Mouse (Mus musculus) forebrain, embryonic 16.5 days (tissue): Measurements from ENCODE around the gene Ntng1. TPM values are rescaled to one million over a fixed set of nuclear protein-coding genes. Genes with fewer than 3 reads are reported as not detected.

Experiments used
- ATAC-seq: fragments of 200-750 bp; cut with Nextera tagmentation; 2 replicates; pipeline ENCODE4 v1.8.0; 2017; ENCODE audit warnings: mild to moderate bottlenecking, moderate library complexity
- H3K27ac ChIP-seq: fragments of 300-500 bp; sonication (generic); 2 replicates; pipeline ENCODE4 v1.5.1; 2014; ENCODE audit warnings: low read length, control low read depth
- H3K27me3 ChIP-seq: fragments of 300-500 bp; sonication (generic); replicated peaks from 2 replicates; pipeline ENCODE4 v1.6.1; 2014; ENCODE audit warnings: low read length; ENCODE audit not compliant: control insufficient read depth, insufficient read depth
- H3K36me3 ChIP-seq: fragments of 300-500 bp; sonication (generic); 2 replicates; pipeline ENCODE4 v1.6.1; 2014; ENCODE audit not compliant: control insufficient read depth, insufficient read depth
- H3K4me1 ChIP-seq: fragments of 300-500 bp; sonication (generic); replicated peaks from 2 replicates; pipeline ENCODE4 v1.6.1; 2014; ENCODE audit warnings: low read length; ENCODE audit not compliant: control insufficient read depth, insufficient read depth
- H3K4me2 ChIP-seq: fragments of 300-500 bp; sonication (generic); 2 replicates; pipeline ENCODE4 v1.6.1; 2014; ENCODE audit warnings: mild to moderate bottlenecking, low read length, control low read depth
- H3K4me3 ChIP-seq: fragments of 300-500 bp; sonication (generic); replicated peaks from 2 replicates; pipeline ENCODE4 v1.5.1; 2014; ENCODE audit warnings: mild to moderate bottlenecking, low read length, control low read depth
- H3K9ac ChIP-seq: fragments of 300-500 bp; sonication (generic); replicated peaks from 2 replicates; pipeline ENCODE4 v1.6.1; 2014; ENCODE audit warnings: low read depth, low read length, control low read depth
- H3K9me3 ChIP-seq: fragments of 300-500 bp; sonication (generic); 2 replicates; pipeline ENCODE4 v1.6.1; 2016; ENCODE audit warnings: low read length; ENCODE audit not compliant: control insufficient read depth
- WGBS: fragments of 180-500 bp; shearing (Covaris S2); extraction: QIAGEN DNeasy Blood & Tissue Kit; methylation state at CpG from one replicate; pipeline ENCODE4 v1.1.7; 2014; 5-methylcytosine and 5-hydroxymethylcytosine counted together
- polyA plus RNA-seq: library from polyadenylated mRNA; unstranded; fragments of >200 nt; fragmentation: Nextera tagmentation; extraction: Ambion mirVana; gene quantifications from 2 replicates; pipeline ENCODE4 v1.2.1, GENCODE M21; 2015

Gene Ntng1
- polyA plus RNA-seq, 1 experiment from 2014 or later = 10.7 TPM

DNA sequence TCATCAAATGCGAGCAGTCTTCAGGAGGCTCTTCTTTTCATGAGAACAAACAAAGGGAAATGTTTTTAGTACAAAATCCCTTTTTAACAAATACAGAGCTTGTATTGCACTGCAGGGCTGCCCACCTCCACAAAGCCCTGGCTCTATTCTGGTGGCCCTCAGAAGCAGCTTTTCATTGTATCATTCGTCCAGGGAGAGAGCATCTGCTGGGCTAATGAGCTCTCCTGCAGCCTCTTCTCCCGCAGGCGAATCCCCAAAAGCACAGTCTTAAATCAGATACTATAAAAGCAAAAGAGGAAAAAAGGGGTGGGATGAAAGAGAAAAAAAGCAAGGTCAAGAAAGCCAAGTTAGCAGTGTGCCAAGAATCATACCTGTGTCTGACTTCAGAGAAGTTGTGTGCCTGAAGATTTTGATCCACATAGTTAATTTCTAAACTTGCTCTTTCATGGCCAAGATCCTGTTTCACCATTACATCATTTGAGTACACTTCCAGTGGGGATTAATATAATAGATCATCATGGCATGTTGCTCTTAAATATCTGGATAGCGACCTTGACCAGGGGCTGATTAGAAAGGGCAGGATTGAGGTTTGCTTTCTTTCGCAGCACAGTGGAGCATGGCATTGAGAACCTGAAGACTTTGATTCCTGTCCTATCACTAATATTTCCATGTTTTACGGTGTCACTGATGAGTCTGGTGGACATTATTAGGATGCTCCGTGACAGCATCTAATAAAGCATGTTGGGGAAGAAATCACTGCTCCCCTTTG, 225.7 kb downstream of the Ntng1 start:
- Histone ChIP-seq H3K9me3 (no peaks in the 10 kb centered on the region), H3K9ac (no peak overlapping the region), H3K4me3 (no peak overlapping the region), H3K4me1 (peaks cover 14% of the 10 kb centered on the region), H3K27me3 (no peaks in the 10 kb centered on the region), H3K4me2 (no peak overlapping the region), H3K36me3 (no peaks in the 10 kb centered on the region), H3K27ac (no peak overlapping the region)
- peak; percentile 32; the same call in 1 of the 2 replicates for ATAC-seq
- WGBS = 42% methylated on average over 8 of the region's 8 CpGs

DNA sequence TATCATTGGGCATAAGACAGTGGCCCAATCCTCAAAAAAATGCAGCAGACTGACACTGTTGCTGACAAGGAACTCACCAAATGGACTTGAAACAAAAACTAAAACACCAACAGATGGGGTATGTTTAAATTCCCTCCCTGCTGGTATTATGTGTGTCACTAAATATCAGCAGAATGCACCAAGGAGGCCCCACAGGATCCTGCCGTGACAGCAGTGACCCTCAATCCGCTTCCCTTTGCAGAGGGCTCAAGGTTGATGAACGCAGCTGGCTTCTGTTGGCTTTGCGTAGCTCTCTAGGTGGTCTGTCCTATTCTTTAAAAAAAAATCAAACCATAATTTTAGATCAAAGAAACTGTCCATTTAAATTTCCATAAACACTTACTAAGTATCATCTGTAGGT, 226.7 kb downstream of the Ntng1 start:
- 36% methylated on average over 4 of the region's 4 CpGs for WGBS
- H3K27ac ChIP-seq = no peak overlapping the region
- H3K4me2 ChIP-seq = no peak overlapping the region
- H3K36me3 ChIP-seq = no peaks in the 10 kb centered on the region
- H3K9me3 ChIP-seq = no peaks in the 10 kb centered on the region
- H3K4me3 ChIP-seq = no peak overlapping the region
- no peaks in the 10 kb centered on the region for H3K27me3 ChIP-seq
- H3K4me1 ChIP-seq = peaks cover 14% of the 10 kb centered on the region
- ATAC-seq = no peak
- H3K9ac ChIP-seq = no peak overlapping the region

DNA sequence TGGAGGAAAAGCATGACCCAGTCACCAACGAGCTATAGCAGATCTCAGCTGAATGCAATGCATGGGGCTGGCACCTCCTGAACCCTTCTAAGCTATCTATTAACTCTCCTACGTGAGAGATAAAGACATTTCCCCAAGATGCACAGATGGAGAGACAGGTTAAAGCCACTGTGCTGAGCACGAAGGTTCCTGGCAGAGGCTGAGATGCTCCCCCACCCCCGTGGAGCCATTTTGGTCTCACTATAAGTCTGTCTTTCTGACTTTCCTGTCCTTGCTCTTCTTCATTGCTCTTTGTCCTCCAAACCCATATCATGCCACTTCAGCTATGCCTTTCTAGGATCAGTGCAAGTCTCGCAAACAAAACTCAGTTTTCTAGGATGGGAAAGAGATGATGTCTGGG, 229.6 kb downstream of the Ntng1 start:
- peaks cover 11% of the 10 kb centered on the region for H3K4me1 ChIP-seq
- no peak overlapping the region for H3K9ac ChIP-seq
- no peaks in the 10 kb centered on the region for H3K27me3 ChIP-seq
- no peak overlapping the region for H3K4me2 ChIP-seq
- no peak for ATAC-seq
- H3K9me3 ChIP-seq = no peaks in the 10 kb centered on the region
- H3K4me3 ChIP-seq = no peak overlapping the region
- 84% methylated on average over 5 of the region's 5 CpGs for WGBS
- H3K36me3 ChIP-seq = no peaks in the 10 kb centered on the region
- no peak overlapping the region for H3K27ac ChIP-seq

DNA sequence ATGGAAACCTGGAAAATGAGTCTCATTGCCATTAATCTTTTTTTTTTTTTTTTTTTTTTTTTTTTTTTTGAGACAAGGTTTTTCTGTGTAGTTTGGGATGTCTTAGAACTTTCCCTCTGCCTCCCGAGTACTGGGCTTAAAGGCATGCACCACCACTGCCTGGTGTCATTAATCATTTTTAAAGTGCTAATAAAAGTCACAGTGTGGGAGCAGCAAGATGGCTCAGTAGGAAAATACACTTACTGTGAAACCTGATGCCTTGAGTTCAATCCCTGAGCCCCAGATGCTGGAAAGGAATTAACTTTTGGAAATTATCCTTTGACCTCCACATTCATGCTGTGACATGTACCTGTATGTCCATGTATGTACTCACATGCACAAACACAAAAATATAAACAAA, 253.2 kb downstream of the Ntng1 start:
- Histone ChIP-seq H3K27ac (no peak overlapping the region), H3K4me1 (no peaks in the 10 kb centered on the region), H3K36me3 (no peaks in the 10 kb centered on the region), H3K9ac (no peak overlapping the region), H3K4me2 (no peak overlapping the region), H3K4me3 (no peak overlapping the region), H3K27me3 (no peaks in the 10 kb centered on the region), H3K9me3 (no peaks in the 10 kb centered on the region)
- no peak for ATAC-seq
- 59% methylated on average over 1 of the region's 1 CpGs for WGBS

DNA sequence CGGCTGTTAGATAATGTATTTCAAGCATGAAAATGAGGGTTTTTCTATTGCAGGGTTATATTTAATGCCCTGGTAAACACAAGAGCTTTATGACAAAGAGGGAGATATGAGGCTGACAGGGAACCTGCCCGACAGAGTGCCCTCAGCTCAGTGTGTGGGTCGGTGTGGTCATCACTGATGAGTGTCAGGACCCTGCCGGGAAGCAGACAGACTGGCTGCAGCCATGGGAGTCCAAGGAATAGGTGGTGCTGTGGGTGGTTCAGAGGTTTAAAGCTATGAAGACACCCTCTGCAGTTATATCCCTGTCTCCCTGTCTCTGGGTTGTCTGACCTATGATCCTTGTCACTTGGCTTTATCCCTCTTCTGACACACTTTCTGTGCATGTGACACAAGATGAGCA, 258.1 kb downstream of the Ntng1 start:
- Histone ChIP-seq H3K4me1 (no peaks in the 10 kb centered on the region), H3K27me3 (no peaks in the 10 kb centered on the region), H3K9me3 (no peaks in the 10 kb centered on the region), H3K4me2 (no peak overlapping the region), H3K27ac (no peak overlapping the region), H3K4me3 (no peak overlapping the region), H3K36me3 (no peaks in the 10 kb centered on the region), H3K9ac (no peak overlapping the region)
- 81% methylated on average over 4 of the region's 4 CpGs for WGBS
- no peak for ATAC-seq

DNA sequence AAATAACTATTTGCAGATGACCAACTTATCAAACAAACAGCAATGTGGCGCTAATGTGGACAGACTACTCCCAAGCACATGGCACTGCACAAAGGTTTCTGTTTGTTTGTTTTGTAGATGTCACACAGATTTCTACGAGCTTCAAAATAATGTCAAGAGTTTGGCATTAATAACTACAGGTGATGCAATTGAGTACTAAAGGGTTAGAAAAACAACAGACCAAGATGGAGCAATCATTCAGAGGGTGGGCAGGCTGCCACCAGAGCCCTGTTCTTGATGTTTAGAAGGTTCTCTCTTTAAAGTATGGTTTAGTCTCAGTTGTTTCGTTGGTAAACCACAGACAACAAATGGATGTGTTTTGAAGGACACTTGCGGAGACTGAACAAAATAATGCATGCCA, 264.8 kb downstream of the Ntng1 start:
- Histone ChIP-seq H3K27me3 (no peaks in the 10 kb centered on the region), H3K4me3 (no peak overlapping the region), H3K4me1 (no peaks in the 10 kb centered on the region), H3K4me2 (no peak overlapping the region), H3K36me3 (no peaks in the 10 kb centered on the region), H3K27ac (no peak overlapping the region), H3K9me3 (no peaks in the 10 kb centered on the region), H3K9ac (no peak overlapping the region)
- no peak for ATAC-seq
- 81% methylated on average over 4 of the region's 4 CpGs for WGBS

DNA sequence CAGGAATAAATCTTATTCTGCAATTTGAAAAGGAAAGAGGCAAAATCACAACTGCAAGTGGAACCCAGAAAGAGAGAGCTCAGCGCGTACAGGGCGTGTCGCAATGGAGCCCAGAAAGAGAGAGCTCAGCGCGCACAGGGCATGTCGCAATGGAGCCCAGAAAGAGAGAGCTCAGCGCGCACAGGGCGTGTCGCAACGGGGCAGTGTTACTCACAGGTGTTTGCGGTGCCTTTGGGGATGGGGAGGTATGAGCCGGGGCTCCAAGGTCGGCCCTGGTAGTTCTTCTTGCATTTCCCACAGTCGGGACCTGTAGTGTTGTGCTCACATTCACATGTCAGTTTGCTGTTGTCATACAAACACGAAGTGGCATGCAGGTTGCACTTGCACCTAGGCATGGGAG, 271.8 kb downstream of the Ntng1 start:
- Histone ChIP-seq H3K4me1 (no peaks in the 10 kb centered on the region), H3K4me2 (no peak overlapping the region), H3K27me3 (no peaks in the 10 kb centered on the region), H3K9ac (no peak overlapping the region), H3K27ac (no peak overlapping the region), H3K4me3 (no peak overlapping the region), H3K9me3 (no peaks in the 10 kb centered on the region), H3K36me3 (no peaks in the 10 kb centered on the region)
- WGBS = 92% methylated on average over 17 of the region's 17 CpGs
- ATAC-seq = no peak

DNA sequence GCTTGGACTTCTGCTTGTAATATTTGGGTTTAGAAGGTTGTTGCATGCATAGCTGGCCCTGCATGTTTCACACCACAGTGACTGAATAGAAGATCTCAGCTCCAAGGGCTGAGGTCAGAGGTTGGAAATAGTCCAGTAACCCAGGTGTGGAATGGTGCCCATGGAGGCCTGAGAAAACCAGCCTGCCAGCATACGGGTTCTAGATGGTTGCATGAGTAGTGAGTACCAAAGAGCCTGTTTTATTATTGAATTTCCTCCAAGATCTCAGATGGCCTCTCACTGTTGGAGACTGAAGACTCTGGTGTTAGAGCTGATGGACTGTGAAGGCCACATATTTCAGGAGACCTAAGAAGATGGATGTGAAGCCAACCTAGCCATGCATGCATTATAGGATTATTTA, 285.5 kb downstream of the Ntng1 start:
- Histone ChIP-seq H3K9ac (no peak overlapping the region), H3K27ac (no peak overlapping the region), H3K4me3 (no peak overlapping the region), H3K36me3 (no peaks in the 10 kb centered on the region), H3K4me1 (no peaks in the 10 kb centered on the region), H3K4me2 (no peak overlapping the region), H3K27me3 (no peaks in the 10 kb centered on the region), H3K9me3 (no peaks in the 10 kb centered on the region)
- WGBS = 79% methylated on average over 1 of the region's 1 CpGs
- no peak for ATAC-seq

DNA sequence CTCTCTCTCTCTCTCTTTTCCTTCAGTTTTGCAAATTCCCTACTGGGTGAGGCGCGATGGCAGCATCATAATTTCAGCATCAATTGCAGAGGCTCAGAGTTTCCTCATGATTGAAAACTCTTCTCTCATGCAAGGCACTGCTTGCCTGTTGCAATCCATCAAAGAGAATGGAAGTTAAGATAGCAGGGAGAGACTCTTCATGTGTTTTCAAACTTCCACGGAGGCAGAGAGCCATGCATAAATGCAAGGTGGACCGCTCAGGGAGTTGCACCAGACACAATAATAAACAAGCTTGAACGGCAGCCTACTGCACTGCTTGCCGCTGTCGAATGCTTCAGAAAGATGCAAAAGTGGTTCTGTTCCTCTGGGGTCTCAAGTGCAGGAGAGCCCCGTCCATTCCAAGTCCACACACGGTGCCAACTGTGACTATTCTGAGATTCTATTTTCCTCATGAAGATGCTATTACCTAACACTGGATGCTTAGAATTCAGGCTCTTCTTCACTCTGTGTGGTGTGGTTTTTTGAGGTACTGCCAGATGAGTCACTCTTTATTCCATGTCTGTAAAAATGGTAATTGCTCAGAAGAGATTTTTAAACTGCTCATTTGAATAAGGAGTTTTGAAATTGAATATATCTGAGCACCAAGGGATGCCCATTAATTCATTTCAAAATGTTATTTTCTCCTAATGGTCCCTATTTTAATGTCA, 289.2 kb downstream of the Ntng1 start:
- H3K27ac ChIP-seq = no peak overlapping the region
- no peaks in the 10 kb centered on the region for H3K27me3 ChIP-seq
- WGBS = 86% methylated on average over 9 of the region's 9 CpGs
- no peak for ATAC-seq
- H3K9ac ChIP-seq = no peak overlapping the region
- H3K4me1 ChIP-seq = no peaks in the 10 kb centered on the region
- no peaks in the 10 kb centered on the region for H3K36me3 ChIP-seq
- H3K4me3 ChIP-seq = no peak overlapping the region
- no peak overlapping the region for H3K4me2 ChIP-seq
- H3K9me3 ChIP-seq = no peaks in the 10 kb centered on the region
